Mouse (Mus musculus): ENCODE results near the gene Fcgrt.

- TF ChIP-seq POLR2A (IDR thresholded peaks at IDR 0.05; ENCODE audit: borderline replicate concordance, extremely low read depth, low read depth, low read length) (no peak), CTCF (IDR thresholded peaks at IDR 0.05; ENCODE audit: insufficient read depth, low read length) (no peak)
Measured at GRCm38 (mm10) chr7:45123186-45123570, 19.5 kb upstream of the Fcgrt start.
